Mouse (Mus musculus): Measurements from ENCODE around the gene Zdhhc4. TPM values are rescaled to one million over a fixed set of nuclear protein-coding genes. Genes with fewer than 3 reads are reported as not detected.

Gene Zdhhc4
- 52.1 and 62.7 TPM in 2 replicates for polyA plus RNA-seq (2012; rRNA removed)

DNA sequence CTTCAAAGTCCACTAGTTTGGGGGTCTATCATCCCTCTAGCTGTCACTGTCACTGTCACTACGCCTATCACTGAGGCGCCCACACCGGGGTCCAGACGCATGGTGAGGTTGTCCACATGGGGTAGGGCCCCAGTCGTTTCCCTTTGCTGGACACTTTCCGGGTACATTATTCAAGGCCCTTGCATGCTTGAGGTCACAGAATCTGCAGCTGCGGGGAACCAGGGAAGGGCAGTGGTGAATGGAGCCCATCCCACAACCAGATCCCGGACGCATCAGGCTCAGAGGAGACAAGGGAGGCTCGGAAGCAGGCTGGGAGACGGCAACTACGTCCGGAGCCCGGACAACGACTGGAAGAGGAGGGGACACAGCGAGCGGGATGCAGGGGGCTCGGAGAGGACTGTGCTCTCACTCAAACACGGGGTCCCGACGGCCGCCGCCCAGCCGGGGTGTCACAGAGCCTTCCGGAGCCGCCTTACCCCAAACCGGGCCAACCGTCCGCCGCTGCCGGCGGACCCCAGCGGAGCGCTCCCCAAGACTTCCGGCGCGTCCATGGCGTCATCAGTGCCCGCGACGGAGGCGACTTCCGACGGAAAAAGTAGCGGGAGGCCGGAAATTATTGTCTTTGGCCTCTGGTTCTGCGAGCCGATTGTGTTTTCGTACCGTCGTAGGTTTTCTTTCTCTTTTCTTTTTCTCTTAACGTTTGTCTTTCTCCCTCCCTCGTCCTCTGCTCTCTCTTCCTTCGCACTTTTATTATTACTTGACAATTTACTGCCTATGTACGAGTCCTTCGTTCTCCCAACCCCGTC, at the start of gene Zdhhc4:
Gene Zdhhc4, minus strand, starts transcription at position 567 of the 806 bp plus-strand sequence.

DNA sequence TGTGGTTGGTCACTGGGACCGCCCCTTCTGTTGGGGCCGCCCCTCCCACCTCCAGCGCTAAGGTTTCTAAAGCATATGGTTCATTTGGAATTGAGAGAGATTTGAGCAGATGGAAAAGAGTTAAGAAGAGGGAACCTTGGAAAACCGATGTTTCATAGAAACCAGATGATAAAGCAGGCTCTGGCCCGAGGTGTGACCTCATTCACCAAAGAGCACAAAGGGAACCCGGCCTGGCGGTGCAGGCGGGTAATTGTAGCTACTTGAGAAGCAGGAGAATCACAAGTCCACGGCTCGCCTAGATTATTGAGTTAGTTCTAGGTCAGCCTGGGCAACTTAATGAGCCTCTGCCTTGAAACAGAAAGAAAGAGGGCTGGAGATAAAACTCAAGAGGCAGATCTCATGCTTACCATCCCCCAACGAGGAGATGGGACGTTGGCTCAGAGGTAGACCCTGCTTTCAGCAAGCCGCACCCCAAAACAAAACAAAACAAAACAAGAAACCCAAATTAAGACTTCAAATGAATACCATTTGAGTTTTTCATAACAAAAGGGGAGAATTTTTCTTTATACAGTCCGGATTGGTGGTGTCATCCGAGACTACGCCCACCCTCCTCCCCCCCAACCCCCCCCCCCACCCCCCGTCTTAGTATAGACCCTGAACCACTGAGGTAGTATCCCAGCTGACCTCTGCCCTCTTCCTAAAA, 27.8 kb upstream of the Zdhhc4 start, which contains the start of gene Grid2ip:
Gene Grid2ip, plus strand, starts transcription at position 653 of the 703 bp plus-strand sequence.

DNA sequence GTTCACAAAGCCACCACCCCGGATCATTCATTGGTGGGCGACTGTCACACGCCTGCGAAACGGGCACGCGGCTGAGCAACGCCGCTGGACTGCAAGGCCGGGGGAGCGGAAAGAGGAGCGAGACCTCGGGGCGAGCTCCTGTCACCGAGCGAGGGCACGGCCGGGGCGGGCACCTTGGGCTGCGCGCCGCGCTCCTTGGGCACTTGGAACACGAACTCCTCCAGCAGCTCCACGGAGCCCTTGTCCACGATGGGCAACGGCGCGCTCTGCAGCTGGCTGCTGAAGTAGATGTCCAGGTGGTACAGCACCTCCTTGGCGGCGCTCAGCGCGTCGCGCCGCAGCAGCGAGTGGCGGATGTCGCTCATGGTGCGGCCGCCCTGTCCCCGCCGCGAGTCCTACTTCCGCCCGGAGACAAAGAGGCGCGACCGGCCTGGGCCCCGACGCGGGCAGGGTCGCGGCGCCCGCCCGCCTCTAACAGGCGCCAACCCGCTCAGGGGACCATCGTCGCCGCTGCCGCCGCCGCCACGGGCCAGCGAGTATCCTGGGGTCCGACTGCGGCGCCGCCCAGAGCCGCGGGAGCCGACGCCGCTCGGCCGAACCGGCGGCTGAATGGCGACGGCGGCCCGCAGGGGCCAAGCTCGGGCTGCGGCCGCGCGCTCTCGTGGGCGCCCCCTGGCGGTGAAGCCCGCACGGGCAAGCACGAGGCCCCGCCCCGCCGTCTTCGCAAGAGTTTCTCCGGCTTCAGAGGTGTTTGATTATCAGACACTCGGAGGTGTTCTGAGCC, 14.1 kb downstream of the Zdhhc4 start, which contains the start of gene E130309D02Rik:
Gene E130309D02Rik, minus strand, starts transcription at position 631 of the 784 bp plus-strand sequence.

DNA sequence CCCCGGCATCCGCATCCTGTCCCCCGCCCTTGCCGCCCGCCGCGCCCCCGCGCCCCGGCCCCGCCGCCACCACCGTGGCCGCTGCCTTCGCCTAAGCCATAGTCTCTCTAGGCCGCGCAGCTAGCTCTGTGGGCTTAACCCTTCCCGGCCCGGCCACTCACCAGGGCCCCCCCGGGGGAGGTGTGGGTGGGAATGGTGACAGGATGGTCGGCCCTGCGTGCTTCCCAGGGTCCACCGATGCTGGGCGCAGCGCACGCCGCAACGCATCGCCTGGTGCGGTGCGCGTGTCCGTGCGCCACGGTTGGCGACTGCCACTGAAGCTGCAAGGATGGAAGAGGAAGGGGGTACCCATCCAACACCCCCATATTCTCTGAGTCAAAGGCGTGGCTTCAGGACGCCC, 35.7 kb downstream of the Zdhhc4 start, which contains the start of gene Zfp853:
Gene Zfp853, minus strand, starts transcription at position 220 of the 400 bp plus-strand sequence.

DNA sequence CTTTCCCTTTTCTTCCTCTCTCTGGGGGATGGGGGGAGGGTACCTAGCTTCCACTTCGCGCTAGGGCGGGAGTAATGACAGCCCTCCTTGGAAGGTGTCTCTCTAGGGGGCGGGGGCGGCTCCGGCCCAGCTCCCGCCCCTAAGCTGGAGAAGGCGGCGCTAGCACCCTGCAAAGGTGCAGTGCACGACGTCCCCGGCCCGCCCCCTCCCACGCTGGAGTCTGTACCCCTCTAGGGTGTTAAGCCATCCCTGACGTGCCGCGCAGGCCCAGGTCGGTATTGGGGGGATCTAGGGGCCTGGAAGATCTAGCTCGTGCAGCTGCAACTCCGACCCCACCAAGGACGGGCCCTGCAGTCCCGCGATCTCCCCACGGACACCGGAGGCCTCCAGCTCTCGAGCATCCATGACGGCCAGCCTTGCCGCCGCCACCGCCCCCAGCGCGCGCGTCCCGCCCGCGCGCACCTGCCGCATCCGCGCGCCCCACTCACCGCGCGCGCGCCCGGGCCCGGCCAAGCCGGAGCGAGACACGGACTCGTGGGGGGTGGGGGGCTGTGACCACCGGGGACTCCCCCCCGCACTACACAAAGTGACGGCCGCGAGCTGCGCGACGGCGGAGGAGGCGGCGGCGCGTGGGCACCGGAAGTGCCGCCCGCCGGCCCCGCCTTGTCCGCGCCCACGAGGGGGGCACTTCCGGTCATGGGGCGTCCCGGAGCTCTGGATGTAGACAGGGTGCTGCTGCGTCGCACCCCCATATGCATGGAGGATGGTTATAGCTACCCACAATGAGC, 59.5 kb downstream of the Zdhhc4 start, which contains the start of gene Zfp316:
Gene Zfp316, minus strand, starts transcription at position 660 of the 788 bp plus-strand sequence.

Other genes starting within 250 kb of the Zdhhc4 start
- 22.9 and 25.7 TPM in 2 replicates for gene Rnf216, start 216.3 kb downstream of the Zdhhc4 start, polyA plus RNA-seq (2012; rRNA removed)
- not detected in 2 replicates for gene Olfr718-ps1, start 181.7 kb downstream of the Zdhhc4 start, polyA plus RNA-seq (2012; rRNA removed)
- 2.7 and 2.8 TPM in 2 replicates for gene Rbak, start 148.5 kb downstream of the Zdhhc4 start, polyA plus RNA-seq (2012; rRNA removed)
- not detected in 2 replicates for gene Spdye4b, start 148.2 kb downstream of the Zdhhc4 start, polyA plus RNA-seq (2012; rRNA removed)
- not detected in 2 replicates for gene Spdye4a, start 102.4 kb downstream of the Zdhhc4 start, polyA plus RNA-seq (2012; rRNA removed)
- 5.9 and 7.3 TPM in 2 replicates for gene Zfp12, start 94.1 kb downstream of the Zdhhc4 start, polyA plus RNA-seq (2012; rRNA removed)
- 10.0 and 10.2 TPM in 2 replicates for gene Zfp316, start 59.2 kb downstream of the Zdhhc4 start, polyA plus RNA-seq (2012; rRNA removed)
- 0.17 and 0.21 TPM in 2 replicates for gene Zfp853, start 35.6 kb downstream of the Zdhhc4 start, polyA plus RNA-seq (2012; rRNA removed)
- gene E130309D02Rik, start 13.9 kb downstream of the Zdhhc4 start, polyA plus RNA-seq (2012; rRNA removed) = 29.1 and 30.3 TPM in 2 replicates
- gene Grid2ip, start 28.1 kb upstream of the Zdhhc4 start, polyA plus RNA-seq (2012; rRNA removed) = 0.67 and 0.87 TPM in 2 replicates
- 223 and 303 TPM in 2 replicates for gene Kdelr2, start 74.6 kb upstream of the Zdhhc4 start, polyA plus RNA-seq (2012; rRNA removed)
- 19.3 and 28.7 TPM in 2 replicates for gene Daglb, start 135.3 kb upstream of the Zdhhc4 start, polyA plus RNA-seq (2012; rRNA removed)
- gene Rac1, start 198.8 kb upstream of the Zdhhc4 start, polyA plus RNA-seq (2012; rRNA removed) = 381 and 488 TPM in 2 replicates

Data from colon, adult 2 months (tissue).